17 mouse cellular contexts compared by ENCODE assay signal in genomic region chr12:74188243-74188785, GRCm38 (mm10).
DNase-seq lines count a peak whose midpoint lies in the region.
"Had no signal": no experiment of that assay in that cellular context is flagged by ENCODE, and none has a peak within 500 bp of the region (broad histone marks: within the 10 kb centered on the region; RNA-seq: fewer than 3 reads in every experiment).

No protein-coding gene starts in this region.

- intact Hi-C loops in left cerebral cortex, postnatal 14 days (cut with DNase I), result no loop called here

- DNase-seq in frontal cortex, postnatal 36 days (ENCODE audit: low spot score in 2 of 2), result peak; percentile 11 to 53
- no peak for DNase-seq in frontal cortex, postnatal 25 days (ENCODE audit: low spot score in 2 of 2)
- DNase-seq in left cerebral cortex, postnatal 14 days (ENCODE audit: low spot score in 2 of 2), result peak; percentile 30 to 69
- no peak for DNase-seq in left cerebral cortex, adult 11 months (ENCODE audit: low spot score)
- DNase-seq in R1 (ENCODE audit: low read depth, low spot score) (peak; percentile 3), adipocyte (ENCODE audit: low spot score) (no peak)
- DNase-seq in telencephalon, adult 2 months (ENCODE audit: low read depth, low spot score), result peak; percentile 53
- DNase-seq: adrenal gland, postnatal 14 days; cerebellum, adult 18-20 months; gastrocnemius, postnatal 25 days; heart, adult 18-20 months; heart, postnatal 4 days; kidney, adult 9 months; kidney, postnatal 10 days; liver, postnatal 0 days; lung, postnatal 4 days; thymus, postnatal 14 days had no signal

Comparison
In these comparisons a context has a peak if more than half of its experiments do, and no peak if none do; other contexts are left out.
1. DNase-seq: peak in frontal cortex, postnatal 36 days (2 of 2), left cerebral cortex, postnatal 14 days (2 of 2), R1 (single experiment) and telencephalon, adult 2 months (single experiment); none in frontal cortex, postnatal 25 days (0 of 2), left cerebral cortex, adult 11 months (single experiment) and adipocyte (single experiment).